Comparison of ENCODE assay signal across 12 mouse cellular contexts in genomic region chr13:108045646-108046045, GRCm38 (mm10). TPM values are rescaled to one million over a fixed set of nuclear protein-coding genes. Genes with fewer than 3 reads are reported as not detected.
DNase-seq lines count a peak whose midpoint lies in the region; ATAC-seq lines count a peak whose summit lies in the region.
"Had no signal": no experiment of that assay in that cellular context is flagged by ENCODE, and none has a peak within 500 bp of the region (broad histone marks: within the 10 kb centered on the region; RNA-seq: fewer than 3 reads in every experiment).

No protein-coding gene starts in this region.

- H3K9ac ChIP-seq in heart, embryonic 13.5 days = no peak overlapping the region
- no peak overlapping the region for H3K9ac ChIP-seq in intestine, embryonic 16.5 days (ENCODE audit: low read depth, low read length)

- peak overlapping the region; percentile 28 for H3K4me2 ChIP-seq in heart, embryonic 13.5 days
- H3K4me2 ChIP-seq in intestine, embryonic 16.5 days (ENCODE audit: low read depth, low read length) = peak overlapping the region; percentile 30

- H3K4me3 ChIP-seq in heart, embryonic 13.5 days = 0 out of 2 replicates have a peak overlapping the region, but pooled peaks have one; percentile 3
- no peak overlapping the region for H3K4me3 ChIP-seq in intestine, embryonic 16.5 days (ENCODE audit: low read length)

- no peak overlapping the region for H3K27ac ChIP-seq in heart, embryonic 13.5 days (replicated peaks)
- H3K27ac ChIP-seq in intestine, embryonic 16.5 days (ENCODE audit: low read length) = peak overlapping the region; percentile 60
- H3K27ac ChIP-seq: forebrain, embryonic 12.5 days had no signal

- WGBS in heart, embryonic 13.5 days = 37% methylated on average over 3 of the region's 3 CpGs
- 78% methylated on average over 3 of the region's 3 CpGs for WGBS in intestine, embryonic 16.5 days

- no peaks in the 10 kb centered on the region for H3K27me3 ChIP-seq in heart, embryonic 13.5 days (replicated peaks)
- H3K27me3 ChIP-seq in intestine, embryonic 16.5 days (replicated peaks; ENCODE audit: control insufficient read depth, insufficient read depth, low read length) = no peaks in the 10 kb centered on the region
- H3K27me3 ChIP-seq: forebrain, embryonic 12.5 days had no signal

- H3K4me1 ChIP-seq in heart, embryonic 13.5 days = peaks cover 34% of the 10 kb centered on the region
- peaks cover 15% of the 10 kb centered on the region for H3K4me1 ChIP-seq in intestine, embryonic 16.5 days (ENCODE audit: control insufficient read depth, insufficient read depth, low read length)

- no peaks in the 10 kb centered on the region for H3K9me3 ChIP-seq in heart, embryonic 13.5 days
- H3K9me3 ChIP-seq in intestine, embryonic 16.5 days (ENCODE audit: control insufficient read depth, low read length) = no peaks in the 10 kb centered on the region
- H3K9me3 ChIP-seq: forebrain, embryonic 12.5 days had no signal

- peaks cover 23% of the 10 kb centered on the region for H3K36me3 ChIP-seq in heart, embryonic 13.5 days
- no peaks in the 10 kb centered on the region for H3K36me3 ChIP-seq in intestine, embryonic 16.5 days (ENCODE audit: control insufficient read depth, insufficient read depth, low read length)

- no peak for ATAC-seq in heart, embryonic 13.5 days (ENCODE audit: extremely low read depth, insufficient number of reproducible peaks, low FRiP score, low TSS enrichment)
- ATAC-seq in intestine, embryonic 16.5 days = no peak

- no peak for DNase-seq in heart, adult 9 months (ENCODE audit: low spot score in 2 of 2)
- DNase-seq in thymus, postnatal 0 days (ENCODE audit: low spot score) = peak; percentile 10
- DNase-seq in thymus, postnatal 25 days = no peak
- DNase-seq in layer of hippocampus, adult 9-11 months = no peak
- no peak for DNase-seq in urinary bladder, adult 18-20 months (ENCODE audit: low spot score in 2 of 2)
- no peak for DNase-seq in cerebellum, adult 11-12 months
- DNase-seq: adrenal gland, postnatal 14 days; cerebellum, adult 9-11 months; kidney, adult 11 months had no signal

RNA-seq across cellular contexts. Expression of gene Smim15, which starts 1.4 kb away (rescaled TPM):
- 28.9 and 29.4 TPM in 2 replicates for polyA plus RNA-seq in heart, embryonic 13.5 days (2015; fragmentation: Nextera tagmentation; extraction: Ambion mirVana)
- 83.0 and 83.4 TPM in 2 replicates for polyA plus RNA-seq in thymus, postnatal 0 days (2015; fragmentation: Nextera tagmentation; extraction: Ambion mirVana)
- 47.4 and 50.6 TPM in 2 replicates for polyA plus RNA-seq in intestine, embryonic 16.5 days (2015; fragmentation: Nextera tagmentation; extraction: Ambion mirVana)
